Mouse (Mus musculus): ENCODE measurements around the gene Izumo3.

DNA sequence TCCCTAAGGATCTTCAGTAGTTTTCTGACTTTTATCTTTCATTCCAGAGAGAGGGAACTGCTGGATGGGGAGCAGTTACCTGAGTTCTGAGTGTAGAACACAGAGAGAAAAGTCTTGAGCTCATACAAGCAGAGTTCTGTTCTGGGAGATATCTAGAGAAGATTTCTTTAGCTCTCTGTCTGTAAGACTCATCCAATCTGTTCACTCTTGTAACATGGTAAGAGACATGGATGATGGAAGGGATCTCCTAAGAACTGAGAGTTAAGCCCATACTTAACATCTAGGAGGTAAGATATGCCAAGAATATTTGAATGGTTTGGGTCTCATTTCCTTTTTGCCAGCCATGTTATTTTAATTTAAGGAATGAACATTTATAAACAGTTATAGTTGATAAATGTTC lies at the start of gene Izumo3:
- no peak for TF ChIP-seq POLR2A (IDR thresholded peaks at IDR 0.05; ENCODE audit: control insufficient read depth, extremely low read depth, insufficient read depth, low read length, poor library complexity)
- no peak for TF ChIP-seq CTCF (IDR thresholded peaks at IDR 0.05; ENCODE audit: borderline replicate concordance, control insufficient read depth, extremely low read depth, insufficient read depth, low read length, poor library complexity)
